Mouse (Mus musculus) midbrain, postnatal 0 days (tissue): ENCODE measurements at regions not wholly inside any gene's neighbourhood (a gene's known extent, or its start where the extent isn't known, plus 50 kb on each side); places are given as distances from the start of the nearest gene placed in this dataset.

Experiments
- ATAC-seq: fragments of 200-750 bp; cut with Nextera tagmentation; 2 replicates; pipeline ENCODE4 v1.8.0; 2017; ENCODE audit warnings: moderate number of reproducible peaks, mild to moderate bottlenecking, moderate TSS enrichment, moderate library complexity; ENCODE audit not compliant: low FRiP score
- DNase-seq: peaks from one replicate; pipeline ENCODE4 v3.0.0-alpha.2; 2015; ENCODE audit warnings: low spot score
- H3K27ac ChIP-seq: fragments of 300-500 bp; sonication (generic); 2 replicates; pipeline ENCODE4 v1.5.1; 2014; ENCODE audit warnings: low read depth, mild to moderate bottlenecking, low read length, mixed read lengths
- H3K27me3 ChIP-seq: fragments of 300-500 bp; sonication (generic); 2 replicates; pipeline ENCODE4 v1.6.1; 2014; ENCODE audit warnings: low read length, control low read depth, mixed read lengths; ENCODE audit not compliant: insufficient read depth
- H3K36me3 ChIP-seq: fragments of 300-500 bp; sonication (generic); 2 replicates; pipeline ENCODE4 v1.6.1; 2014; ENCODE audit warnings: low read length, control low read depth, mixed read lengths; ENCODE audit not compliant: insufficient read depth
- H3K4me1 ChIP-seq: fragments of 300-500 bp; sonication (generic); 2 replicates; pipeline ENCODE4 v1.6.1; 2014; ENCODE audit warnings: mild to moderate bottlenecking, control low read depth, antibody characterized with exemption, low read length, mixed read lengths; ENCODE audit not compliant: insufficient read depth
- H3K4me2 ChIP-seq: fragments of 300-500 bp; sonication (generic); 2 replicates; pipeline ENCODE4 v1.6.1; 2014; ENCODE audit warnings: low read depth, mild to moderate bottlenecking, low read length, mixed read lengths; ENCODE audit not compliant: poor library complexity, severe bottlenecking
- H3K4me3 ChIP-seq: fragments of 300-500 bp; sonication (generic); 2 replicates; pipeline ENCODE4 v1.5.1; 2014; ENCODE audit warnings: low read depth, mild to moderate bottlenecking, low read length, moderate library complexity
- H3K9ac ChIP-seq: fragments of 300-500 bp; sonication (generic); replicated peaks from 2 replicates; pipeline ENCODE4 v1.6.1; 2014; ENCODE audit warnings: mild to moderate bottlenecking, low read length, moderate library complexity, mixed read lengths; ENCODE audit not compliant: poor library complexity, severe bottlenecking
- H3K9me3 ChIP-seq: fragments of 300-500 bp; sonication (generic); 2 replicates; pipeline ENCODE4 v1.6.1; 2016; ENCODE audit warnings: low read length, control low read depth
- CTCF ChIP-seq: IDR thresholded peaks from 2 replicates; pipeline ENCODE4 v1.5.1; 2016; ENCODE audit warnings: antibody characterized with exemption, mild to moderate bottlenecking
- WGBS: fragments of 180-500 bp; shearing (Covaris S2); extraction: QIAGEN DNeasy Blood & Tissue Kit; methylation state at CpG from one replicate; pipeline ENCODE4 v1.1.7; 2014; 5-methylcytosine and 5-hydroxymethylcytosine counted together

DNA sequence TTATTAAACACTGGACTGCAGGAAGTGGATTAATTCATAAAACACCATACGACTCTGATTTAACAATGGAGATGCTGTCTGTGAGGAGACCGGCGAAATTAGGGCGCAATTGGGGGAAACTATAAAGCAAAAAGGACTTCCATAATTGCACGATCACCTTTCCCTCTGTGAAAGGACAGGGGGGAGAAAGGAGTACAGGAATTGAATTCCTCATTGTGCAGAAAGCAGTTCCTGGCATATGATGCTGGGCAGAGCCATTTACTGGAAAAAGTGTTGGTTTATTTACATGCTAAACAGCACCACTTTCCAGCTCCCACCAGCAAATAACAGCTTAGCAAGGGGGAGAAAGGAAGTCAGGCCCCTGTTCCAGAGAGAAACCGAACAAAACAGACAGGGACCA lies 160.8 kb downstream of the Tex36 start:
- H3K4me3 ChIP-seq = no peak overlapping the region
- H3K9me3 ChIP-seq = no peaks in the 10 kb centered on the region
- ATAC-seq (no peak), DNase-seq (no peak)
- no peak overlapping the region for H3K27ac ChIP-seq
- WGBS = 30% methylated on average over 6 of the region's 6 CpGs
- H3K27me3 ChIP-seq = 0 out of 2 replicates have a peak, but pooled peaks cover 3% of the 10 kb centered on the region
- peak overlapping the region; percentile 1 for H3K4me2 ChIP-seq
- no peak for TF ChIP-seq CTCF
- H3K36me3 ChIP-seq = no peaks in the 10 kb centered on the region
- H3K9ac ChIP-seq = no peak overlapping the region
- peaks cover 4% of the 10 kb centered on the region; the same call in 1 of the 2 replicates for H3K4me1 ChIP-seq

DNA sequence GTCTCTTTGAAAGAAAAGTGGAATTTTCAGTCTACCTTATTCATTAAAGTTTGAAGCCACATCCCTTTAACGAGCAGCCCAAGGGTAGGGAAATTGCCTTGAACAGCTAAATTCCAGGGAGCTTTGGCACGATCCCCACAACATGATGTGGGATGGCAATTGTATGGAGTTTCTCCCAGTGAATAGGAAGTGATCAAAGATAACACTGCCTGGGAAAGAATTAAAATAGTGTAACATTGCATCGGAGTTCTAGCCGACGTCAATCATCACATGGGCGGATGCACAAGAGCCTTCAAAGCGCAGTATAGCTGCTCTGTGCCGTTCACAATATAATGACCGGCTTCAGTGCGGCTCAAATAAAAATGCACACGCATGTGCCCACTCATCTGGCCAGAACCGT lies 161.2 kb downstream of the Tex36 start:
- H3K4me1 ChIP-seq = peaks cover 4% of the 10 kb centered on the region; the same call in 1 of the 2 replicates
- WGBS = 17% methylated on average over 12 of the region's 12 CpGs
- peak overlapping the region; percentile 6; the same call in 1 of the 2 replicates for H3K27ac ChIP-seq
- H3K9me3 ChIP-seq = no peaks in the 10 kb centered on the region
- H3K4me2 ChIP-seq = peak overlapping the region; percentile 1
- no peak overlapping the region; the same call in 1 of the 2 replicates for H3K4me3 ChIP-seq
- DNase-seq (peak; percentile 20), ATAC-seq (no peak)
- no peak for TF ChIP-seq CTCF
- H3K36me3 ChIP-seq = no peaks in the 10 kb centered on the region
- no peak overlapping the region for H3K9ac ChIP-seq
- 0 out of 2 replicates have a peak, but pooled peaks cover 3% of the 10 kb centered on the region for H3K27me3 ChIP-seq

DNA sequence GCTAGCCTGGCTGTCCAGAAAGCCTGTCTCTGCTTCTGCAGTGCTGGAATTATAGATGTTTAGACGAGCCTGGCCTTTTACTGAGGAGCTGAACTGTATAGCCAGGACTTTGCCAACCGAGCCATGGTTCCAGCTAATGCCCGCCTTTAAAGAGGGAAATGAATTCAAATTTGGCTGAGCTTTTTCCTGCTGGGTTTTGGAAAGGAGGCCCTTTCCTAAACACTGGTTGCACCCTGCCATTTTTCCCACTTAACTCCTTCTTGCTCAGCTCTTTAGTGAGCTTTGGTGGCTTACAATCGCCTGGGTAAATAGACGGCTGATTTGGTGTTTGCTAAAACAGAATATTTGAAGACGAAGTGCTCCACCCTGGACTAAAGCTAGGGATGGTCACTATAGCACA lies 161.9 kb downstream of the Tex36 start:
- Histone ChIP-seq H3K4me1 (peaks cover 4% of the 10 kb centered on the region; the same call in 1 of the 2 replicates), H3K4me2 (no peak overlapping the region), H3K27me3 (0 out of 2 replicates have a peak, but pooled peaks cover 3% of the 10 kb centered on the region), H3K36me3 (no peaks in the 10 kb centered on the region), H3K27ac (peak overlapping the region; percentile 6; the same call in 1 of the 2 replicates), H3K4me3 (no peak overlapping the region), H3K9me3 (no peaks in the 10 kb centered on the region), H3K9ac (no peak overlapping the region)
- ATAC-seq (no peak), DNase-seq (no peak)
- TF ChIP-seq CTCF = no peak
- 60% methylated on average over 6 of the region's 6 CpGs for WGBS

DNA sequence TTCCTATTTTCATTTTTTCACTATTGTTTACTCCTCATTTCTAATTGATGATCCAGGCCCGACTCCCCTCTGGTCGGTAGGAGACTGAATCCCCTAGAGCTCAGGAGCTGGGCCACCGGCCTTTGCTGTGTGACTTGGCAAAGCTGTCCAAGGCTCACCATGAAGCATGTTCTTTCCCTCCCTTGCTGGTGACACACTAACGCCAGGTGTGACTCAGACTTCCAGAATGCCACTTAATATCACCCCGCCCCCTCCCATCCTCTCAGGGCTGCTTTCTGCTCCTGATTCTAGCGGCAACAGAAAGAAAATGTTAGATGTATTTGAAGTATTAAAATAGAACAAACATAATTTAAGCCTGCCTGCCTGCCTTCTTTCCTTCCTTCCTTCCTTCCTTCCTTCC lies 163.3 kb downstream of the Tex36 start:
- WGBS = 51% methylated on average over 6 of the region's 6 CpGs
- Histone ChIP-seq H3K4me1 (peaks cover 4% of the 10 kb centered on the region; the same call in 1 of the 2 replicates), H3K9me3 (no peaks in the 10 kb centered on the region), H3K27me3 (0 out of 2 replicates have a peak, but pooled peaks cover 3% of the 10 kb centered on the region), H3K4me3 (no peak overlapping the region), H3K9ac (no peak overlapping the region), H3K4me2 (no peak overlapping the region), H3K36me3 (no peaks in the 10 kb centered on the region), H3K27ac (no peak overlapping the region)
- DNase-seq = no peak
- ATAC-seq = no peak
- no peak for TF ChIP-seq CTCF

DNA sequence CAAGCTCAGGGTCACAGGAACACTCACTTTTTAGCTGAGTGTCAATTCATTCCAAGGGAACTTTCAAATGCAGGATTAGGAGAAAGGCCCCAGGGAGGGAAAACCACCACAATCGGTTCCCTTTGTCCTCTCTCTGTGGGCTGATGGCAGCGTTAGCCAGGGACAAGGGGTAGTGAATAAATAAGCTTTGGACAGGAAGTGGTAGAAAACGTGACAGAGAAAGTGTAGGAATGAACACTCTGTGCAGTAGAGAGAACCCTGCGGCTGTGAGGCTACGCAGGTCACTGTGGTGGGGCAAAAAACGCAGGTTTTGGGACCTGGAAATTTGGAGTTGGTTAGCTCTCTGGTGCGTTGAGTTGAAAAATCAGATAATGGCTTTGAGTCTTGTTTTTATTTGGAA lies 164.1 kb downstream of the Tex36 start:
- H3K9ac ChIP-seq = no peak overlapping the region
- no peak for TF ChIP-seq CTCF
- 18% methylated on average over 7 of the region's 7 CpGs for WGBS
- no peak overlapping the region for H3K27ac ChIP-seq
- ATAC-seq (no peak), DNase-seq (peak; percentile 47)
- H3K4me2 ChIP-seq = no peak overlapping the region
- 0 out of 2 replicates have a peak, but pooled peaks cover 3% of the 10 kb centered on the region for H3K27me3 ChIP-seq
- no peak overlapping the region for H3K4me3 ChIP-seq
- no peaks in the 10 kb centered on the region for H3K36me3 ChIP-seq
- no peaks in the 10 kb centered on the region for H3K9me3 ChIP-seq
- peaks cover 4% of the 10 kb centered on the region; the same call in 1 of the 2 replicates for H3K4me1 ChIP-seq

DNA sequence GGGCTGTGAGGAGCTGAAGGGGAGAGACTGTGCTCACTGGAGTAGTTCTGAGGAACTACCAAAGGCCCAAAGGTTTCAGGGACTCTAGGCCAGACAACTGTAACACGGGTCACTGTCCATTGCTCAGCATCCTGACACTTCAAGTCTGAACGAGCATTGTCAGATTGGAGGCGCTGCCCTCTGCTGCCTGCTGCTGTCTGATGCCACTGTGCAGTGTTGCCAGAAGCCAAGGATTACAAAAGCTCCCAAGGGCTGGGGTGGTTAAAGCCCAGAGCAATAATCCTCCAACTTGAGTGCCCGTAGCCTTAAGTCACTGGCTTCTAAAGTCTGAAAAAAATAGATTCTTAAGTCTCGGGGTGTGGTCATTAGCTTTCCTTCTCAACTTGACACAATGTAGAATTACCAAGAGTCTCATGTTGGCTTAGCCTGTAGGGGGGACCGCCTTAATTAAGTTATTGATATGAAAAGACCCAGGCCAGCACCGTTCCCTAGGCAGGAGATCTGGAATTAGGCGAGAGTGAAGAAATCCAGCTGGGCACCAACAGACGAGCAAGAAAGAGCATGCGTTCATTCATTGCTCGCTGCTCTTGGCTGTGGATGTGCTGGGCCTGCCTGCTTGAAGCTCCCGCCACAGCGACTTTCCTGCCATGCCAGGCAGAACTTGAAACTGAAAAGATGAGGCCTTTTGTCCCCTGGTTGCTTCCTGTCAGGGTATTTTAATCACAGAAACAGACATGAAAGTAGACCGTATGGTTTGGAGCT lies 166.2 kb downstream of the Tex36 start:
- DNase-seq (peak; percentile 62), ATAC-seq (no peak)
- Histone ChIP-seq H3K27me3 (no peaks in the 10 kb centered on the region), H3K4me3 (no peak overlapping the region), H3K36me3 (no peaks in the 10 kb centered on the region), H3K4me2 (no peak overlapping the region), H3K27ac (no peak overlapping the region), H3K9ac (no peak overlapping the region), H3K4me1 (peaks cover 3% of the 10 kb centered on the region; the same call in 1 of the 2 replicates), H3K9me3 (no peaks in the 10 kb centered on the region)
- TF ChIP-seq CTCF = peak; percentile 52
- WGBS = 37% methylated on average over 14 of the region's 14 CpGs
